Mouse (Mus musculus) heart, adult 2 months (tissue): Measurements from ENCODE around the gene Slc2a8. TPM values are rescaled to one million over a fixed set of nuclear protein-coding genes. Genes with fewer than 3 reads are reported as not detected.

Experiments used
- DNase-seq, 2 experiments: peaks; one replicate each; pipeline ENCODE4 v3.0.0; 2021
- H3K27ac ChIP-seq: fragments of 200-600 bp; 2 replicates; pipeline ENCODE4 v1.8.1; 2022
- H3K27me3 ChIP-seq: fragments of 200-500 bp; 2 replicates; pipeline ENCODE4 v1.6.1; 2012; ENCODE audit warnings: mild to moderate bottlenecking, low read length, inconsistent platforms, mixed read lengths; ENCODE audit not compliant: control insufficient read depth, insufficient read depth
- H3K36me3 ChIP-seq: fragments of 200-500 bp; 2 replicates; pipeline ENCODE4 v1.6.1; 2012; ENCODE audit warnings: low read length, inconsistent platforms; ENCODE audit not compliant: control insufficient read depth, insufficient read depth
- H3K4me1 ChIP-seq: fragments of 200-500 bp; 2 replicates; pipeline ENCODE4 v1.6.1; 2011; ENCODE audit warnings: low read length; ENCODE audit not compliant: control insufficient read depth, insufficient read depth
- H3K4me3 ChIP-seq: fragments of 200-600 bp; 2 replicates; pipeline ENCODE4 v1.8.1; 2022
- H3K79me2 ChIP-seq: fragments of 200-500 bp; replicated peaks from 2 replicates; pipeline ENCODE4 v1.6.1; 2012; ENCODE audit warnings: mild to moderate bottlenecking, inconsistent platforms, low read length, moderate library complexity, mixed read lengths; ENCODE audit not compliant: control insufficient read depth, insufficient read depth
- H3K9ac ChIP-seq: fragments of 200-500 bp; 2 replicates; pipeline ENCODE4 v1.6.1; 2012; ENCODE audit warnings: low read depth, mild to moderate bottlenecking, control low read depth, inconsistent platforms, low read length, mixed read lengths
- CTCF ChIP-seq: fragments of 200-600 bp; IDR thresholded peaks from 2 replicates; pipeline ENCODE4 v1.8.1; 2022; ENCODE audit warnings: antibody characterized with exemption, mild to moderate bottlenecking, moderate library complexity
- EP300 ChIP-seq: fragments of 200-500 bp; IDR thresholded peaks from 2 replicates; pipeline ENCODE4 v1.6.1; 2011; ENCODE audit warnings: low read depth, low read length, control low read depth; ENCODE audit not compliant: insufficient read depth
- POLR2A ChIP-seq: fragments of 200-500 bp; IDR thresholded peaks from 2 replicates; pipeline ENCODE4 v1.6.1; 2011; ENCODE audit warnings: mild to moderate bottlenecking, low read depth, low read length, control low read depth; ENCODE audit not compliant: insufficient read depth
- WGBS: fragments of 180-500 bp; shearing (Covaris S2); methylation state at CpG from one replicate; pipeline ENCODE4 v1.1.7; 2018; 5-methylcytosine and 5-hydroxymethylcytosine counted together
- intact Hi-C: fragments of 180-260 bp; cut with DNase I; formaldehyde crosslinking; loops from one replicate; pipeline ENCODE4 v1.15.1; 2025
- polyA plus RNA-seq: library from polyadenylated mRNA; depleted of rRNA; stranded (reverse); fragments of >200 nt; gene quantifications from 2 replicates; pipeline ENCODE4 v1.2.3, GENCODE M21; 2012
- total RNA-seq, 2 experiments: library from RNA; stranded (reverse); gene quantifications; 2 replicates each; pipeline ENCODE4 v1.2.3; 2021

Slc2a8 gene
- total and polyA plus RNA-seq, 3 experiments: 12.8 to 35.7 (median 16.6) TPM

- Histone ChIP-seq H3K4me3 (no peak overlapping the region), H3K9ac (no peak overlapping the region), H3K27me3 (no peaks in the 10 kb centered on the region), H3K79me2 (no peaks in the 10 kb centered on the region), H3K4me1 (peaks cover 20% of the 10 kb centered on the region), H3K27ac (no peak overlapping the region), H3K36me3 (no peaks in the 10 kb centered on the region)
- intact Hi-C loops: no loop called here
- 55% methylated on average over 10 of the region's 10 CpGs for WGBS
- TF ChIP-seq EP300: no peak
- no peak for TF ChIP-seq POLR2A
- no peak for TF ChIP-seq CTCF
- no peak for DNase-seq
Measured at GRCm38 (mm10) chr2:32964659-32965457, 17.0 kb downstream of the Slc2a8 start.

GRCm38 (mm10) chr2:32963981-32964380 is 17.9 kb downstream of the Slc2a8 start:
- TF ChIP-seq EP300 (no peak), POLR2A (no peak), CTCF (no peak)
- no peak overlapping the region for H3K27ac ChIP-seq
- intact Hi-C loops: no loop called here
- no peaks in the 10 kb centered on the region for H3K27me3 ChIP-seq
- H3K36me3 ChIP-seq: no peaks in the 10 kb centered on the region
- no peak for DNase-seq
- H3K4me1 ChIP-seq: peaks cover 17% of the 10 kb centered on the region
- H3K4me3 ChIP-seq: no peak overlapping the region
- H3K9ac ChIP-seq: no peak overlapping the region
- WGBS: 78% methylated on average over 1 of the region's 1 CpGs
- H3K79me2 ChIP-seq: no peaks in the 10 kb centered on the region

GRCm38 (mm10) chr2:32963544-32963943 is 18.3 kb downstream of the Slc2a8 start:
- Histone ChIP-seq H3K9ac (no peak overlapping the region), H3K36me3 (no peaks in the 10 kb centered on the region), H3K4me3 (no peak overlapping the region), H3K27me3 (no peaks in the 10 kb centered on the region), H3K79me2 (no peaks in the 10 kb centered on the region), H3K27ac (no peak overlapping the region), H3K4me1 (peaks cover 15% of the 10 kb centered on the region)
- no peak for DNase-seq
- intact Hi-C loops: no loop called here
- no peak for TF ChIP-seq EP300
- no peak for TF ChIP-seq CTCF
- TF ChIP-seq POLR2A: no peak
- WGBS: 66% methylated on average over 4 of the region's 4 CpGs

- intact Hi-C loops: no loop called here
- no peak overlapping the region for H3K27ac ChIP-seq
- H3K4me3 ChIP-seq: peak overlapping the region; percentile 75
Measured at GRCm38 (mm10) chr2:32962875-32963220, 19.0 kb downstream of the Slc2a8 start.

GRCm38 (mm10) chr2:32962062-32962874 is 19.6 kb downstream of the Slc2a8 start:
- H3K36me3 ChIP-seq: no peaks in the 10 kb centered on the region
- no peaks in the 10 kb centered on the region for H3K79me2 ChIP-seq
- peak overlapping the region; percentile 55 for H3K27ac ChIP-seq
- H3K4me3 ChIP-seq: peak overlapping the region; percentile 75
- peak overlapping the region; percentile 71 for H3K9ac ChIP-seq
- H3K4me1 ChIP-seq: peaks cover 5% of the 10 kb centered on the region
- no peak for TF ChIP-seq POLR2A
- TF ChIP-seq CTCF: no peak
- TF ChIP-seq EP300: no peak
- no peak for DNase-seq
- 4% methylated on average over 33 of the region's 33 CpGs for WGBS
- intact Hi-C loops: no loop called here
- no peaks in the 10 kb centered on the region for H3K27me3 ChIP-seq

More at GRCm38 (mm10) chr2:32962875-32963220, 19.0 kb downstream of the Slc2a8 start:
- H3K27me3 ChIP-seq: no peaks in the 10 kb centered on the region
- H3K36me3 ChIP-seq: no peaks in the 10 kb centered on the region
- no peaks in the 10 kb centered on the region for H3K79me2 ChIP-seq
- no peak overlapping the region for H3K9ac ChIP-seq
- peaks cover 8% of the 10 kb centered on the region for H3K4me1 ChIP-seq
- no peak for DNase-seq
- 18% methylated on average over 9 of the region's 9 CpGs for WGBS
- TF ChIP-seq CTCF: no peak
- no peak for TF ChIP-seq EP300
- no peak for TF ChIP-seq POLR2A
